Mouse (Mus musculus) heart, adult 2 months (tissue): Measurements from ENCODE around the gene 4930556J24Rik. TPM values are rescaled to one million over a fixed set of nuclear protein-coding genes. Genes with fewer than 3 reads are reported as not detected.

Experiments
- DNase-seq, 2 experiments: peaks; one replicate each; pipeline ENCODE4 v3.0.0; 2021
- H3K27ac ChIP-seq: fragments of 200-600 bp; 2 replicates; pipeline ENCODE4 v1.8.1; 2022
- H3K27me3 ChIP-seq: fragments of 200-500 bp; 2 replicates; pipeline ENCODE4 v1.6.1; 2012; ENCODE audit warnings: mild to moderate bottlenecking, low read length, inconsistent platforms, mixed read lengths; ENCODE audit not compliant: control insufficient read depth, insufficient read depth
- H3K36me3 ChIP-seq: fragments of 200-500 bp; 2 replicates; pipeline ENCODE4 v1.6.1; 2012; ENCODE audit warnings: low read length, inconsistent platforms; ENCODE audit not compliant: control insufficient read depth, insufficient read depth
- H3K4me1 ChIP-seq: fragments of 200-500 bp; 2 replicates; pipeline ENCODE4 v1.6.1; 2011; ENCODE audit warnings: low read length; ENCODE audit not compliant: control insufficient read depth, insufficient read depth
- H3K4me3 ChIP-seq: fragments of 200-600 bp; 2 replicates; pipeline ENCODE4 v1.8.1; 2022
- H3K79me2 ChIP-seq: fragments of 200-500 bp; replicated peaks from 2 replicates; pipeline ENCODE4 v1.6.1; 2012; ENCODE audit warnings: mild to moderate bottlenecking, inconsistent platforms, low read length, moderate library complexity, mixed read lengths; ENCODE audit not compliant: control insufficient read depth, insufficient read depth
- H3K9ac ChIP-seq: fragments of 200-500 bp; 2 replicates; pipeline ENCODE4 v1.6.1; 2012; ENCODE audit warnings: low read depth, mild to moderate bottlenecking, control low read depth, inconsistent platforms, low read length, mixed read lengths
- CTCF ChIP-seq: fragments of 200-600 bp; IDR thresholded peaks from 2 replicates; pipeline ENCODE4 v1.8.1; 2022; ENCODE audit warnings: antibody characterized with exemption, mild to moderate bottlenecking, moderate library complexity
- EP300 ChIP-seq: fragments of 200-500 bp; IDR thresholded peaks from 2 replicates; pipeline ENCODE4 v1.6.1; 2011; ENCODE audit warnings: low read depth, low read length, control low read depth; ENCODE audit not compliant: insufficient read depth
- POLR2A ChIP-seq: fragments of 200-500 bp; IDR thresholded peaks from 2 replicates; pipeline ENCODE4 v1.6.1; 2011; ENCODE audit warnings: mild to moderate bottlenecking, low read depth, low read length, control low read depth; ENCODE audit not compliant: insufficient read depth
- WGBS: fragments of 180-500 bp; shearing (Covaris S2); methylation state at CpG from one replicate; pipeline ENCODE4 v1.1.7; 2018; 5-methylcytosine and 5-hydroxymethylcytosine counted together
- intact Hi-C: fragments of 180-260 bp; cut with DNase I; formaldehyde crosslinking; loops from one replicate; pipeline ENCODE4 v1.15.1; 2025
- polyA plus RNA-seq: library from polyadenylated mRNA; depleted of rRNA; stranded (reverse); fragments of >200 nt; gene quantifications from 2 replicates; pipeline ENCODE4 v1.2.3, GENCODE M21; 2012
- total RNA-seq, 2 experiments: library from RNA; stranded (reverse); gene quantifications; 2 replicates each; pipeline ENCODE4 v1.2.3; 2021

The 4930556J24Rik gene
- total and polyA plus RNA-seq, 3 experiments, result not detected

GRCm38 (mm10) chr11:3993132-3993531 lies 16.6 kb upstream of the 4930556J24Rik start:
- peaks cover 3% of the 10 kb centered on the region; the same call in 1 of the 2 replicates for H3K27me3 ChIP-seq
- DNase-seq, result no peak
- H3K36me3 ChIP-seq, result no peaks in the 10 kb centered on the region
- H3K9ac ChIP-seq, result no peak overlapping the region
- intact Hi-C loops, result no loop called here
- no peak overlapping the region for H3K27ac ChIP-seq
- no peak overlapping the region for H3K4me3 ChIP-seq
- no peaks in the 10 kb centered on the region for H3K4me1 ChIP-seq
- H3K79me2 ChIP-seq, result no peaks in the 10 kb centered on the region
- WGBS, result 70% methylated on average over 6 of the region's 6 CpGs
- no peak for TF ChIP-seq EP300
- TF ChIP-seq POLR2A, result no peak
- TF ChIP-seq CTCF, result no peak

DNA sequence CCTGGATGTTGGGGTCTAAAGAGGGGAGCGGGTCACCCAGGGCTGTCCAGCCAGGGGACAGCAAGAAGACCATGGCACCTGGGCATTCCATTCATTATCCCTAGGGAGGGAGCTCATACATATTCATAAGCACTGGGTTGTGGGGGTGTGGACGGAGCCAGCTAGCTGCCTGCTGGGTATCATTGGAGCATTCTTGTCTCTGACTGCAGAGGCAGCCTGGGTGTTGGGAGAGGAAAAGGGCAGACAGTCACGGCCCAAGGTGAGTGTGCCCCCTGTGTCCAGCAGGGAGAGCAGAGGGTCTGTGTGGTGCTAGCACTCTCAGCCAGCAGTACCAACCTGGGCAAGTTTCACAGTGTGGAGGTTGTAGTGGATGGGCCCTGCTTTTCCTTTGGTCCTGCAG lies 13.2 kb upstream of the 4930556J24Rik start:
- WGBS, result 72% methylated on average over 3 of the region's 3 CpGs
- H3K9ac ChIP-seq, result no peak overlapping the region
- no peaks in the 10 kb centered on the region for H3K79me2 ChIP-seq
- no peak for DNase-seq
- no peaks in the 10 kb centered on the region for H3K36me3 ChIP-seq
- intact Hi-C loops, result no loop called here
- no peaks in the 10 kb centered on the region for H3K27me3 ChIP-seq
- H3K4me3 ChIP-seq, result no peak overlapping the region
- H3K4me1 ChIP-seq, result no peaks in the 10 kb centered on the region
- H3K27ac ChIP-seq, result no peak overlapping the region
- TF ChIP-seq EP300 (no peak), POLR2A (no peak), CTCF (no peak)

- no peak for DNase-seq
- no peaks in the 10 kb centered on the region for H3K27me3 ChIP-seq
- no peaks in the 10 kb centered on the region for H3K36me3 ChIP-seq
- TF ChIP-seq CTCF (no peak), EP300 (no peak), POLR2A (no peak)
- no peak overlapping the region for H3K4me3 ChIP-seq
- intact Hi-C loops, result no loop called here
- H3K27ac ChIP-seq, result no peak overlapping the region
- H3K4me1 ChIP-seq, result peaks cover 2% of the 10 kb centered on the region; the same call in 1 of the 2 replicates
- H3K79me2 ChIP-seq, result no peaks in the 10 kb centered on the region
- 16% methylated on average over 15 of the region's 15 CpGs for WGBS
- H3K9ac ChIP-seq, result no peak overlapping the region
Measured at GRCm38 (mm10) chr11:3983863-3984745, 7.5 kb upstream of the 4930556J24Rik start.

- Histone ChIP-seq H3K4me1 (peaks cover 2% of the 10 kb centered on the region; the same call in 1 of the 2 replicates), H3K27me3 (no peaks in the 10 kb centered on the region), H3K79me2 (no peaks in the 10 kb centered on the region), H3K27ac (no peak within 1 kb of the TSS), H3K4me3 (no peak within 1 kb of the TSS), H3K36me3 (no peaks in the 10 kb centered on the region), H3K9ac (no peak within 1 kb of the TSS)
- DNase-seq, result no peak
- TF ChIP-seq POLR2A, result no peak
- TF ChIP-seq EP300, result no peak
- TF ChIP-seq CTCF, result no peak
- intact Hi-C loops, result no loop called here
- under 1% methylated on average over 29 of the region's 37 CpGs for WGBS
Measured at GRCm38 (mm10) chr11:3983291-3983862, 6.8 kb upstream of the 4930556J24Rik start, which contains the start of gene Gal3st1. Gene Gal3st1 (plus strand): TSS chr11:3983636.

- Histone ChIP-seq H3K79me2 (no peaks in the 10 kb centered on the region), H3K9ac (no peak overlapping the region), H3K36me3 (no peaks in the 10 kb centered on the region), H3K4me1 (peaks cover 2% of the 10 kb centered on the region; the same call in 1 of the 2 replicates), H3K4me3 (no peak overlapping the region), H3K27me3 (no peaks in the 10 kb centered on the region), H3K27ac (no peak overlapping the region)
- intact Hi-C loops, result no loop called here
- TF ChIP-seq CTCF, result no peak
- TF ChIP-seq EP300, result no peak
- no peak for TF ChIP-seq POLR2A
- 61% methylated on average over 7 of the region's 7 CpGs for WGBS
- no peak for DNase-seq
Measured at GRCm38 (mm10) chr11:3982275-3983209, 6.0 kb upstream of the 4930556J24Rik start.
